Mouse (Mus musculus) c-Kit-positive CD71-positive TER-119-negative erythroid progenitor cells, embryonic 14.5 days (primary cell): ENCODE measurements around the gene Ubl3.

ENCODE experiments used
- DNase-seq: peaks from one replicate; pipeline ENCODE4 v3.0.0-alpha.2; 2013; ENCODE audit warnings: low read depth

The Ubl3 gene

DNA sequence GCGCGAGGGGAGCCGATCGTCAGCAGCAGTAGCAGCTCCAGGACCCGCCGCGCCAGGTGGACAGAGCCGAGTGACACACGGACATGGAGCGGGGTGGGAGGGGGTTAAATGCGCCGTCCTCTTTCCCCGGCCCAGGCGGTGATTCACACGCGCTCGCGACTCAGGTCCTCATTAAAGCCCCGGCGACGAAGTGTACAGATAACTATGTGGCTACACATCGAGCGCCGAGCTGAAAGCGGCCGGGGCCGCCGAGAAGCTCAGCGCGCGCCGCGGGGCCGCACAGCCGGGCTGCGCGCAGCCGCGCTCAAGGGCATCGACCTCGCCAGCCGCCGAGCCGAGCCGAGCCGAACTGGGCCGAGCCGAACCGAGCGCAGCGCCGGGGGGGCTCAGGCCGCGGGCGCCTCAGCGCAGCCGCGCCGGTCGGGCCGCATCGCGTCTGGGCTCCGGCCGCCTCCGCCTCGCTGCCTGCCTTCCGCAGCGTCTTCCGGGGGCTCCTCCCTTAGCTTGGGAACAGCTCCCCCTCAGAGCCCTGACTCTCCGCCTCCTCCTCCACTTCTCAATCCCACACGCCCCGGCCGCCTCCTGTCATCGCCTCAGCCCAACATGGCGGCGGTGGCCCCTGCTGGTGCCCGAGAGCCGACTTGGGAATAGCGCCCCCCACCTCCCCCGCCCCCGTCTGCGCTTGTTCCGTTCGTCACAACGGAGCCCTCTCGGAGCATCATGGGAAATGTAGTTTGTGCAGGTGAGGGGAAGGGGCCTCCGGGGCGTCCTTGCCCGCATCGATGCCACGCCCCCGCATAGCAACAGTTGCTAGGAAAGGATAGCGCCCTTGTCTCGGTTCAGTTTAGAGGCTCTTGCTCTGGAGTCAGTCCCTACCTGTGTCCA lies at the start of gene Ubl3:
Ubl3 (minus strand) TSS at position 603 of the 885 bp plus-strand sequence.
- DNase-seq: peak; percentile 71

DNA sequence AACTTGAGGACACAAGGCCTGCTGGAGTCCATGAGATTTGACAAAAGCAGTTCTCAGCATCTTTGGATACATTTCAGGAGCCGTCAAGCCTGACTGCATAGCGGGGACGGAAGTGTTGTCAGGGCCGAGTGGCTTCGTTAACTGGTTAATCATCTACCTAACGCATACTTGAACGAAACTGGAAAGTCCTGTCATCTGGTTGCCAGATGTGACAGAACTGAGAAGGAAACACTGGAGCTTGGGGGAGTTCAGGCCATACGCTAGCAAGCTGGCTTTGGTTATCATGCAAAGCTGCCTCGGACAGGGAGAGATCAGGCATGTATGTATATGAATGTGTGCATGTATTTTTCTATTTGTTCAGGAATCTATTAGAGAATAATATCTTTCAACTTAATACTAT lies 45.8 kb upstream of the Ubl3 start:
- no peak for DNase-seq

DNA sequence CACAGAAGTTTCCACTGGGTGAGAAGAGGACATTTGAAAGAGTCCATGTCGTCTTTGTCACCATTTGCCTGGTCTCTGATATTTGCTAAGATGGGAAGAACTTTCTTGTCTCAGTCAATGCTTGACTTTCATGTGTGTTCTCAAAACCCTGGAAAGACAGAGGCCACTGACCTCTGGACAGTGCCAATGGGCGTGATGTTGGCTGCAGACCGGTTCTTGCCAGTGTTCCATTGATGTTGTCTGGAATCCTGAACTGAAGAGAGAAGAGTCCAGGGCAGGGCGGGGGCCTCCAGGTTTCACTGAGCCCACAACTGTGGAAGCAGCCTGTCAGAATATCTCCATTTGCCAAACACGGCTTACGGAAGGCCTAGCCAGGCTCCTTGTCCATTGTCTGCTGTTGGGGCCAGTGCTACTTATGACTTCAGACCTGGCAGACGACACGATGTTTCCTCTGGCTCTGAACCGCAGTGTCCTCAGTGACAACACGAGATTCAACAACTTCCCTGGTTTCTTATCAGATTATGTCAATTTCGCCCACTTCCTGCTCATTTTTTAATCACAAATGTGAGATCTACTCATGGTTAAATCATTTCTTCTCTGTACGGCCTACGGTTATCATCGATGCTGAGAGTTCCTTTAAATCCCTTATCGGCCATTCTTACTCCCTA lies 43.6 kb upstream of the Ubl3 start:
- DNase-seq: no peak

DNA sequence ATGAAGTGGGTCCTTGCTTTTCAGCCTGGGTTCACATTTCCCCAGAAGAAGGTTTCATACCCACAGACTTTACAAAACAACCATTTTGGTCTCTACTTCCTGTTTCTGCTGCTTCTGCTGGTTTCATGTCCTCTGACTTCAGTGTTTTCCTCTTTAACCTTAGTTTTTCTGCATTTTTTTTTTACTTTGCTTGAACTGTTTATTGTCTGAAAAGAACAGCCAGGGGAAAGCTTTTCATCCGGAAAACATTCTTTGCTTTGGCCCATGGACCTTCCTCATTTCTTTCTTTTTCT lies 42.8 kb upstream of the Ubl3 start:
- no peak for DNase-seq

DNA sequence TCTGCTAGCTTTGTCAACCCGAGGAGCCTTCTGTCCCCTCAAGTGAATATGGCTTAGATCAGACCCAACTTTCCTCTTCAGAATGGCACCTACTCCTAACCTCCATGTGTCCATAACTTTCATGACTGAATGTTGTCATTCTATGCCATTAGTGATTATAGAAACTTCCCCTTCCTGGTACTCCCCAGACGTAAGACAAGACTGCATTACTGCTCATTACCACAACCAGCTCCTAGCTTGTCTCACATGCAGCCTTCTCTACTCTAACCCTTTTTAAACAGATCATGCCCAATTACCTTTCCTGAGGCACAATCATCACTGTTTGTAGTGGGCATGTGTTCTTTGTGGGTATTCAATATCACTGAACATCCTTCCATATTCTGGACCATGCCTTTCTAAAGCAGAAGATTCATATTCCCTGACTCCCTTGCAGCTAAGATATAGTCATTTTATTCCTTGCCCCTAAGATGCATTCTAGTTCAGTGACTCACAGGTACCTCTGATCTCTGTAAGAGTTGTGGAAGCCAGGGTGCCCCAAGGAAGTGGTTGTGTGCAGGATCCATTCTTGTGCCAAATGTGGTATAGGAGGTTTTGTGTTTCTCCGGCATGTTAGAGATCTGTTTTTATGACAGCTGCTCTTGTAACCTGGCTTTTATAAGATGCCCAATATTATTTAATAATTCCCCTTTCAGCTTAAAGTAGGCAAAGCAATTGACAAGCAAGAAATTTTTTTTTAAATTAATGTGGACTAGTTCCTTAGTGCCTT lies 42.3 kb upstream of the Ubl3 start:
- DNase-seq: no peak

DNA sequence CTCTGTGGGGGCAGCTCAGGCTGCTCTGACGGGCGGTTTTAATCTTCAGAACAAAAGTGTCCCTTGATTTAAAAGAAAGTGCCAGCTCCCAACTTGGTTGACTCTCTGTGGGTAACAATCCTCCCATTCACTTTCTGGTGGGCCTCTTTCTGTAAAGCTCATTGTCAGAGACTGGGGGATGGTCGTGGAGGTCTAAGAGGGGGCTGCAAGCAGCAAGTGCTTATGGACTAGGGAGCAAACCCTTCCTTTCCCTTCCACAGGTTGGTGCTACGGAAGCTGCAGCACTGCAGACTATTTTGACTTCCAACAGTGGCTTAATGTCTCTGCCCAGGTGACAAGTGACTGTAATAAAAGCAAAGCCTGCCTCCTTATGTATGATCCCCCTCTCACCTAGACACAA lies 41.0 kb upstream of the Ubl3 start:
- no peak for DNase-seq

DNA sequence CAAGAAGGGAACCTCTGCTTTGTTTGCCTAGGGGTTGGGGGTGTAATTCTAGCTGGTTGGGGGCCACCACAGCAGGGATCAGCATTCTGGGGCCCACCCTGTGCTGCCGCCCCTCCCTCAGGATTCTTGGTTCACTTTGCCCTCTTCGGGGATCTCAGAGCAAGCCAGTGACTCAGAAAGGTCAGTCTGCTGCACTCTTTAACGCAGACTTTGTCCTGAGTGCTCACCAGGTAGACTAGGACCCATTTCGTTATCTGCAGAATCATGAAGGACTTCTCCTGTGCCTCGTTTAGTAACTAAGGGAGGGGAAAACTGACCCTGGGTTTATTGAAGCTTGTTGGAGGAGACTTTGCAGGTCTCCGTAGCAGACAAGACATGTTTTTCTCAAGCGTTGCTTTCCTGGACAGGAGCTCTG lies 38.9 kb upstream of the Ubl3 start:
- DNase-seq: no peak

DNA sequence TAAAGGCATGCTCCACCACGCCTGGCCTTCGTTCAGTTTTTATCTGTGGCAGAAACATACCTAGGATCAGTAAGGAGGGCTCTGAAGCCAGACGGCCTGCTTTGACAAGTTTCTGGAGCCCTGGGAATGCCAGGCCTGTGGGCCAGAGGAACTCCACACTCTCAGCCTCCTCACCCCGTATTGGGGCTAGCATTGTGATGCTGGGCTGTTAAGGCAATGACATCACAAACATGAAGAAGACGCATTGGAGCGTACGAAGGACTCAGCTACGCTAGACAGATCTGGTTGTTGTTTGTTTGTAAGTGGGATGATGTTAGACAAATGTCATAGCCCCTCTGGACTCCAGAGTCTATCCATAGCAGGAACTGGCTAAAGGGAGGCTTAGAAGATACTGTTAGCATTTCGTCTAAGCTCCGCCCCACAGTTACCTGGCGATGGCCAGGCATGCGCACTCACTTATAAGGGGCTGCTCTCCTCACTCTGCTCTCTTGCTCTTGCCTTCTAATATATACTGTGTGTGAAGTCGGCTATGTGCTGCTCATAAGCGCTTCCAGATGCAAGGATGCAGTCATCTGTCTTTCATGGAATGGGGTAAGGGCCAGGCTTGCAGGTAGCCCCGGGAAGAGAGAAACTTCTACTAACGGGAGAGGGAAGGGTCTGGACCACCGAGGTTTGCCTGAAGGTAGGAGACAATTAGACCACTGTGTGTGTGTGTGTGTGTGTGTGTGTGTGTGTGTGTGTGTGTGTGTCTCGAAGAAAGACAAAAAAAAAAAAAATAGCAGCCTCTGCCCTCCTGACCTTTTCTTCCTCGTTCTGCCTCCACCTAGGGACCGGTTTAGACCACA lies 38.2 kb upstream of the Ubl3 start:
- DNase-seq: no peak

DNA sequence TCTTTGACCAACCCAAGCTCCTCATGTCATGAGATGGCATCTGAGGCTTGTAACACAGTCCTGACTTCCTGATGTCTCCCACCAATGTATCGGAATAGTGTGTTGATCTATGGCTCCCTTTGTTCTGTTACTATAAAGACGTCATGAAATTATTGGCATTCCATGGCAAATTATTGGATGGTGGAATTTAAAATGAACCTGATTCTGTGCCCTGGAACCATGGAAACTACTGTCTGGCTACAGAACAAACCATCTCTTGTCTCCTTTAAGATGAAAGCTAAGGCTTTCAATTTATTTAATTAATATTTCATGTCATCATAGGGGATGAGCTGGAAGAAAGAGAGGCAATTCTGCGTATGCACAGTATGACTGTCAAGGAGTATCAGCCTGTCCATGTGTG lies 36.4 kb upstream of the Ubl3 start:
- DNase-seq: no peak

DNA sequence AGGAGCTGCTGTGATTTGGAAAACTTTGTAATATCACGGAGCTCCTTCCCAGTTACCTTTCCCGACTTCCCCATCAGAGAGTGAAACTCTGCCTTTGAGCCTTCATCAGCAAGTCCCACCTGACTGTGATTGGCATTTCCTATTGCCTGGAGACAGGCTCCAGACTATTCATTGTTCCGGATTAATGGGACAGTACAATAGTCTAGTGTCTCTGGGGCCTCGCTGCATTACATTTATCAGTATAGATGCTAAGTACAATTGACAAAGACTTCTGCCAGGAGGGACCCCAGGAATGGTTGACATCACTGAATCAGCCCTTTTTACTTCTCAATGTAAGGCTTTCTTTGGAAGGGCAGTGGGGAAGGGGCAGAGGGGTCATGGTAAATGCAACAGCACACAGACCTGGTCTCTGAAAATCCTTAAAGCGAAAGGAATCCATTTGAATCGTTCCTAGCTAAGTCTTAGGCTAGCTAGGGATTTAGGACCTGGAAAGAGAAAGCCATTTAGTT lies 35.6 kb upstream of the Ubl3 start:
- DNase-seq: no peak

DNA sequence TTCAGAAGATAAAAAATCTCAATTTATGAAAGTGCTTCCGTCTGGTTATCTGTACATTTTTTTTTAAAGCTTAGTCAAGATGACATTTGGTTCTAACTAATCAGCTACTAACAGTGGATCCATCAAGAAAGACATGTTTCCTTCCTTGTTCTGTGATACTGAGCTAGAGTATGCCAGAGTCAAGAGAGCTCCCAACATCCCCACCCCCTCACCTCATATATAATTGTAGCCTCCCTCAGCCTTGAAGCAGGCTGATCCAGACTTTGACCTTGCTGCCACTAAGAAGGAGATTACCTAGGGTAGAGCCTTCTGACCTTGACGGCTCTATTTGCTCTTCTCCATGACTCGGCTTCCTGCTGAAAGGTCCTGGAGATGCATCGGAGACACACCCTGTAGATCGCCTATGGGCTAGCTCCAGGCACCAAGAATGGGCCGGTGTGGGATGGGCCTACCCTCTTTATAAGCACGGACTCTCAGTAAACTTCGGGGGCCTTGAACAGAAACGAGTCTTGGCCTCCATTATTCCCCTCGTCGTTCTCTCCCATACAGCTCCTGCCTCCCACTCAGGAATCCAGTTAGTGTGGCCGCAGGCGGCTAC lies 27.9 kb upstream of the Ubl3 start:
- DNase-seq: no peak

DNA sequence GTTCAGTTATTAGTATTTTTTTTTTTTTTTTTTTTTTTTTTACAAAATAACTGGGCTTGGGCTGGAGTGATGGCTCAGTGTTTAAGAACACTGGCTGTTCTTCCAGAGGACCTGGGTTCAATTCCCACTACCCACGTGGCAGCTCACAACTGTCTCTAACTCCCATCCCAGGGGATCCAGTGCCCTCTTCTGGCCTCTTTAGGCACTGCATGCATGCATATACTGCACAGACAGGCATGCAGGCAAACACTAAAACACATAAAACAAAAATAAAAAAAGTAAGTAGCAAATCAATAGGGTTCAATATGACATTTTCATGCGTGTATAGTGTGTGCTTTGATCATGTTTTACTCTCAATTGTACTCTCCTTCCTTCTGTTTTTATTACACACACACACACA lies 26.6 kb upstream of the Ubl3 start:
- DNase-seq: no peak

DNA sequence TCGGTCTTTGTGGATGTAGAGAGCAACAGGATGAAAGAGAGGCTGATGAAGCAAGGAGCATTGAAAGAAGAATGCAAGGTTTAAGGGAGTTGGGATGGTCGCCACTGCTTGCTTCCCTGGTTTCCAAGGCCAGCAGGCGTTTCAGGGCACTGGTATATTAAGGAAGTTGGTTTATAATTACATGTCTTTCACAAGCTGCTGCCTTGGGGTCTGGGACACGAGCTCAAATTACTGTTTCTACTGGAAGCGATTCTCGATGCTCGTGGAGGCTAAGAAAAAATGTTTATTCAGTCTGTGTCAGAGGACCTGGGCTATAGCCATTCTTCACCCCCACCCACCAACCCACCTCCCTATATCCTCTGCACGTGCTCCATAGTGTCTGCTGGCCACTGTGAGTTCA lies 25.8 kb upstream of the Ubl3 start:
- DNase-seq: no peak

DNA sequence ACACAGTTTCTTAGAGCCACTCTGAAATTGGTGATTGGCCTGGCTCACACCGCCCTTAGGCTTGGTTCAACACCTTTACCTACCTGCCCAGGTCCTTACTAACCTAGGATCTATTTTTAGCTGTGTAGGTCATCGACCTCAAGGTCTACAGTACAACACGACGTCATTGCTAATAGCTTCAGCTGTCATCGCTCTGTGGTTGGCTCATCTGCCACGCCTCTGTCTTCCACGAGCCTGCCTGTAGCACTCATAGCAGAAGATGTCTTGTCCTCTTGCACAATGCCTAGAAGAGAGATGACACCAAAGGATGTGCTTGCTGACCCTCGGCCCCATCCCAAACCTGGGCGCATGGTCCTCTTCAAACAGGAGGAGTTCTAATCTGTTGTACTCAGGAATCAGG lies 24.7 kb upstream of the Ubl3 start:
- DNase-seq: no peak

DNA sequence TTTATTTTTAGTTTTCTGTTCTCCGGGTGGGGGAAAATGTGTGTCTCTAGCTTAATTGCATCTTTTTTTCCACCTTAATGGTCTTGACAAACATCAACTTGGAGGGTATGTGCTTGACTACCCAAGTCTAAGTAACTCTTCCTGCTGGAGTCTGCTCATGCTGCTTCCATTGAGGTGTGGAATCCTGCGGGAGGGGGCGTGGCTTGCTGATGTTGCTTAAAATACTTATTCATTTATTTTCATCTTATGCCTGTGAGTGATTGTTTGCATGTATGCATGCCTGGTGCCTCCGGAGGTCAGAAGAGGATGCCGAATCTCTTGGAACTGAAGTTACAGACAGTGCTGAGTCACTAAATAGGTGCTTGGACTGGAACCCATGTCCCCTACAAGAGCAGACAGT lies 22.6 kb upstream of the Ubl3 start:
- DNase-seq: no peak

DNA sequence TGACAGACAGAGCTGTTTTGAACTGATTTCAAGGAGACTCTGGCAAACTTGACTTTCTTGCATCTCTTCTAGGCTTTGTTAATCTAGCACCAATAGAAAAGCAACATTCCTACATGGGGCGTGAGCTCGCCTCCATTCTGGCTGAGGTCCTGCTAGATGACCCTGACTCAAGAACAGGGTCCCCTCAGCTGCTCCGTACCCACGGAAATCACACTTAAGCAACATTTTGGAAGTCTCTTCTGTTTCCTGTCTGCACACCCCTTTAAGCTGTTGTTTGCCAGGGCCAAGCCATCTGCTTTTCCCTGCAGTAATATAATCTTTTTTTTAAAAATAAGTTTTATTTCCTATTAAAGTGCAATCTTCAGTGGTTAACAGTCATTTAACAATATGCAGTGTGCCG lies 20.1 kb upstream of the Ubl3 start:
- no peak for DNase-seq

DNA sequence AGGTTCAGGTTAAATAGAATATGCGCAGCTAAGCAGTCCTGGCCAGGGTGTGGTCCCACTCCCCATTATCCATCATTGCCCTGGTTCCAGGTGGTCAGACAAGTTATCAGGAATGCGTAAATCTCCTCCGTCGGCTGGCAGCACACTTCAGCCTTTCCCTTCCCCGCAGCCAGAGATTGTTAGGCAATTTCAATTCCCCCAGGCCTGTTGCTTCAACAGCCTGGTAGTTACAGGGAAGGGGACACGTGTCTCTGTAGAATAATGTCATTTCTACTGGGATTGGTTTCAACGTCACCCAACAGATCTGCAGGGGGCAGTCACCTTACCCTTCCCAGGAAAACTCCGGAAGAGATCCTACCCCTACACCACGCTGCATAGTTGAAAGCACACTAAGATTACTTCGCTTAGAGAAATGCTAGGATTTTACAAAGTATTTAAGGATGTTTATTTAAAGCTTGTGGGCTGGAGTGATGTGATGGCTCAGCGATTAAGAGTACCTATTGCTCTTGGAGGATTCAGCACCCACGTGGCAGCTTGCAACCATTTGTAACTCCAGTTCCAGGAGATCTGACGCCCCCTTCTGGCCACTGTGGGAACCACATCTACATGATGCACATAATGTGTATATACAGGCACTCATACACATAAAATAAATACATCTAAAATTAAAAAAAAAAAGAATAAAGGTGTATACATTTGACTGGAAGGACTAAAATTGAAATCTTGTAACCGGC lies 18.1 kb upstream of the Ubl3 start:
- DNase-seq: no peak

DNA sequence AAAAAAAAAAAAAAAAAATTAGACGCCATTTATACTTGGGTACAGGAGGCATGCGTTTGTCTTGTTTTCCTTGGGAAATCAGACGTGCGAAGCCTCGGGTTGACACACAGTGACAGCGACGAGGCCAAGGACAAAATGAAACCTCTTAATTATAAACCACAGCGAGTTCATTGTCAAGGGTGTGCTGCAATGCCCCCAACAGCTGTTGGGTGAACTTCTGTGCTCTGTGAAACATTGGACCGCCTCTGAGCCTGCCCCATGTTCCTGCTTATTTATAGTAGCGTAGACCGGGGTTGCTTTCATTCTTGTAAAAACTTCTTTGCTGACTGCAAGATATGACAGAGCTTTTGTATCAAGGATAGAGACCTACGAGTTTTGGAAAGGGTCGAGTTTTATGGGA lies 16.9 kb upstream of the Ubl3 start:
- DNase-seq: no peak

DNA sequence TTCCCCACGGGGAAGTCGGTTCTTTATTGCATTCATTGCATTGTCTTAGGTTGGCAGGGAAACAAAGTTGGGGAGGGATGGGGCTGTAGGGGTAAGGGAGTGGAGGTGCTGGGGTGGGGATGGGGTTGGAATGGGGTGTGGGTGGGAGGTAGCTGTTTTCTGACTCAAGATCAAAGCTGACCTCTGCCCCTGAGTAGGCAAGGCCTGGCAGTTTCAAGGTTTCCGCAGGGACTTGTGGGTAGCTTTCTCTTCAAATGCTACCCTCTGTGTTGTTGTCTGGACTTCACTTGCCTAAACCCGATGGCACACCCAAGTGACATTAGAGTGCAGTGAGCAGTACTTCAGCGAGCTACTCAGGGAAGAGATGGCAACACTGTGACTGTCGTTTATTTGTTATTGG lies 13.0 kb upstream of the Ubl3 start:
- DNase-seq: no peak

DNA sequence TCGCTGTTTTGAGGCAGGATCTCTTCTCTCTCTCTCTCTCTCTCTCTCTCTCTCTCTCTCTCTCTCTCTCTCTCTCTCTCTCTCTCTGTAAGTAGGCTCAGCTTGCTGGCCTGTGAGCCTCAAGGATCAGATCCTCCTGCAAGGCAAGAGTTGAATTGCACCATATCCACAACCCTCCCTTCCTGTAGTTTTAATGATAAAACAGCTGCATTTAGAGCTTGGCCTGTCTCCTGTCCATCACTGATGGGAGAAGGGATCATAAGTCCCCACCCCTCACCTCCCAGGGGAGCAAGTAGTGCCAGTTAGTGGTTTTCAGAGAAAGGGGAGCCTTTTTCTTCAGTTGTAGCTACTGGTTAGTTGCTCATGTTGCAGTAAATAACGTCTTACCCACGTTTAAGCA lies 11.5 kb upstream of the Ubl3 start:
- no peak for DNase-seq

DNA sequence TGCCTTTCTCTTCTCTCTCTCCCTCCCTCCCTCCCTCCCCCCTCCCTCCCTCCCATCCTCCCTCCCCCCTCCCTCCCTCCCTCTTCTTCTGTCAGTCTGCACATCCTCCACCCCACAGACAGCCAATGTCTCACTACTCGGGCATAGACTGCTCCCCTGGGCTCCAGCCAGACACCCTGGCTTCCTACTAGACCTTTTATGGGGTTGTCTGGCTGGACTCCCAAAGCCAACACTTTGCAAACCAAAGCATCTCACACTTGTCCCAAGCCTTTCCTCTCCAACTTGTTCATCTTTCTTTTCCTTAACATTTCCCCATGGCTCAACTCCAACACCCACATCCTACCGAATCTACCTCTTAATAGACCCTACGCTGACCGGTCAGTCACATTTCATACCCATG lies 10.7 kb upstream of the Ubl3 start:
- no peak for DNase-seq
